Mouse (Mus musculus) cerebellum, postnatal 36 days (tissue): ENCODE data around the gene Draxin.
"Not testable (repeated sequence)": the region's sequence is repeated elsewhere in the genome, so short reads cannot be mapped to it uniquely, and the experiment has no call there.

Experiments used
- DNase-seq, 2 experiments: peaks; one replicate each; pipeline ENCODE4 v3.0.0; 2021 to 2022; ENCODE audit warnings: mixed read lengths in 2 of 2

The Draxin gene

GRCm38 (mm10) chr4:148130561-148131413 is at the start of gene Draxin:
Gene Draxin, minus strand, starts transcription at chr4:148130698.
- DNase-seq: no peak

- DNase-seq: no peak
Observed at GRCm38 (mm10) chr4:148177716-148178115, 47.2 kb upstream of the Draxin start.

GRCm38 (mm10) chr4:148176603-148177002 is 46.1 kb upstream of the Draxin start:
- DNase-seq: not testable (repeated sequence)

- DNase-seq: no peak
Observed at GRCm38 (mm10) chr4:148174495-148174862, 44.0 kb upstream of the Draxin start.

GRCm38 (mm10) chr4:148173811-148174494 is 43.5 kb upstream of the Draxin start:
- DNase-seq: peak; percentile 55 to 60

- no peak for DNase-seq
Observed at GRCm38 (mm10) chr4:148171261-148171660, 40.8 kb upstream of the Draxin start.

- peak; percentile 59 to 71 for DNase-seq
Observed at GRCm38 (mm10) chr4:148170842-148171241, 40.3 kb upstream of the Draxin start.

- no peak for DNase-seq
Observed at GRCm38 (mm10) chr4:148169586-148169985, 39.1 kb upstream of the Draxin start.

- DNase-seq: peak; percentile 73 to 77
Observed at GRCm38 (mm10) chr4:148168287-148168686, 37.8 kb upstream of the Draxin start.

- peak; percentile 81 for DNase-seq
Observed at GRCm38 (mm10) chr4:148166986-148167385, 36.5 kb upstream of the Draxin start.

- DNase-seq: peak; percentile 45 to 57
Observed at GRCm38 (mm10) chr4:148166431-148166830, 35.9 kb upstream of the Draxin start.

GRCm38 (mm10) chr4:148165551-148165950 is 35.1 kb upstream of the Draxin start:
- peak in 1 of 2 experiments; percentile 6 for DNase-seq

- no peak for DNase-seq
Observed at GRCm38 (mm10) chr4:148164461-148164860, 34.0 kb upstream of the Draxin start.

GRCm38 (mm10) chr4:148164002-148164439 is 33.5 kb upstream of the Draxin start:
- DNase-seq: peak; percentile 48 to 64

GRCm38 (mm10) chr4:148160436-148161390 is 30.2 kb upstream of the Draxin start, which contains the start of the genes Fbxo44 and Fbxo2:
Gene Fbxo44, minus strand, starts transcription at chr4:148160482.
Gene Fbxo2, plus strand, starts transcription at chr4:148160621.
- DNase-seq: peak; percentile 62

- DNase-seq: peak; percentile 98
Observed at GRCm38 (mm10) chr4:148159544-148160435, 29.3 kb upstream of the Draxin start.

GRCm38 (mm10) chr4:148158436-148159348 is 28.2 kb upstream of the Draxin start:
- peak in 1 of 2 experiments; percentile 51 for DNase-seq

GRCm38 (mm10) chr4:148154982-148155381 is 24.5 kb upstream of the Draxin start:
- peak in 1 of 2 experiments; percentile 65 for DNase-seq

GRCm38 (mm10) chr4:148154006-148154405 is 23.5 kb upstream of the Draxin start:
- no peak for DNase-seq

GRCm38 (mm10) chr4:148152547-148152946 is 22.0 kb upstream of the Draxin start:
- DNase-seq: no peak
